Mouse (Mus musculus): ENCODE measurements around the gene Hist1h4m. TPM values are rescaled to one million over a fixed set of nuclear protein-coding genes. Genes with fewer than 3 reads are reported as not detected.

Gene Hist1h4m
- polyA plus RNA-seq (2017; shearing (Covaris generic)) = not detected

GRCm38 (mm10) chr13:21811539-21811938 lies at the start of gene Hist1h4m:
TSS of gene Hist1h4m (plus strand) at chr13:21811746.

GRCm38 (mm10) chr13:21779767-21780731 lies 31.5 kb upstream of the Hist1h4m start, which contains the start of gene Hist1h1b:
TSS of gene Hist1h1b (minus strand) at chr13:21780625.

GRCm38 (mm10) chr13:21783255-21783617 lies 28.3 kb upstream of the Hist1h4m start, which contains the start of gene Hist1h3i:
TSS of gene Hist1h3i (minus strand) at chr13:21783370.

GRCm38 (mm10) chr13:21786899-21787629 lies 24.5 kb upstream of the Hist1h4m start, which contains the start of the genes Hist1h2an and Hist1h2bp:
TSS of gene Hist1h2an (minus strand) at chr13:21787218.
TSS of gene Hist1h2bp (plus strand) at chr13:21787461.

GRCm38 (mm10) chr13:21810073-21810472 lies 1.5 kb upstream of the Hist1h4m start, which contains the start of the genes Hist1h2bq and Hist1h2ao:
TSS of gene Hist1h2bq (minus strand) at chr13:21810197.
TSS of gene Hist1h2ao (plus strand) at chr13:21810465.

GRCm38 (mm10) chr13:21831418-21832394 lies 20.2 kb downstream of the Hist1h4m start, which contains the start of gene Hist1h4n:
TSS of gene Hist1h4n (minus strand) at chr13:21832196.

GRCm38 (mm10) chr13:21833461-21833860 lies 21.9 kb downstream of the Hist1h4m start, which contains the start of the genes Hist1h2ap and Hist1h2br:
TSS of gene Hist1h2ap (minus strand) at chr13:21833507.
TSS of gene Hist1h2br (plus strand) at chr13:21833743.

Other genes starting within 250 kb of the Hist1h4m start
- gene Olfr1364, start 230.0 kb upstream of the Hist1h4m start, polyA plus RNA-seq (2017; shearing (Covaris generic)) = not detected
- not detected for gene Olfr1362, start 197.7 kb upstream of the Hist1h4m start, polyA plus RNA-seq (2017; shearing (Covaris generic))
- not detected for gene Olfr11, start 169.2 kb upstream of the Hist1h4m start, polyA plus RNA-seq (2017; shearing (Covaris generic))
- gene Olfr1361, start 148.4 kb upstream of the Hist1h4m start, polyA plus RNA-seq (2017; shearing (Covaris generic)) = not detected
- gene Olfr1360, start 134.3 kb upstream of the Hist1h4m start, polyA plus RNA-seq (2017; shearing (Covaris generic)) = 0.26 TPM
- gene Olfr1359, start 113.6 kb upstream of the Hist1h4m start, polyA plus RNA-seq (2017; shearing (Covaris generic)) = not detected
- not detected for gene Hist1h2bl, start 95.6 kb upstream of the Hist1h4m start, polyA plus RNA-seq (2017; shearing (Covaris generic))
- gene Hist1h2ai, start 95.3 kb upstream of the Hist1h4m start, polyA plus RNA-seq (2017; shearing (Covaris generic)) = not detected
- gene Hist1h3h, start 94.1 kb upstream of the Hist1h4m start, polyA plus RNA-seq (2017; shearing (Covaris generic)) = 3.6 TPM
- gene Hist1h2bm, start 89.7 kb upstream of the Hist1h4m start, polyA plus RNA-seq (2017; shearing (Covaris generic)) = not detected
- 0.93 TPM for gene Hist1h4j, start 76.7 kb upstream of the Hist1h4m start, polyA plus RNA-seq (2017; shearing (Covaris generic))
- 15.4 TPM for gene Hist1h4k, start 61.2 kb upstream of the Hist1h4m start, polyA plus RNA-seq (2017; shearing (Covaris generic))
- not detected for gene Hist1h2ak, start 57.9 kb upstream of the Hist1h4m start, polyA plus RNA-seq (2017; shearing (Covaris generic))
- not detected for gene Hist1h2bn, start 57.6 kb upstream of the Hist1h4m start, polyA plus RNA-seq (2017; shearing (Covaris generic))
- not detected for gene Hist1h1b, start 31.1 kb upstream of the Hist1h4m start, polyA plus RNA-seq (2017; shearing (Covaris generic))
- gene Hist1h3i, start 28.4 kb upstream of the Hist1h4m start, polyA plus RNA-seq (2017; shearing (Covaris generic)) = not detected
- gene Hist1h2an, start 24.5 kb upstream of the Hist1h4m start, polyA plus RNA-seq (2017; shearing (Covaris generic)) = not detected
- not detected for gene Hist1h2bp, start 24.3 kb upstream of the Hist1h4m start, polyA plus RNA-seq (2017; shearing (Covaris generic))
- gene Hist1h2bq, start 1.5 kb upstream of the Hist1h4m start, polyA plus RNA-seq (2017; shearing (Covaris generic)) = 4.2 TPM
- gene Hist1h2ao, start 1.3 kb upstream of the Hist1h4m start, polyA plus RNA-seq (2017; shearing (Covaris generic)) = not detected
- 20.0 TPM for gene Hist1h4n, start 20.4 kb downstream of the Hist1h4m start, polyA plus RNA-seq (2017; shearing (Covaris generic))
- gene Hist1h2ap, start 21.8 kb downstream of the Hist1h4m start, polyA plus RNA-seq (2017; shearing (Covaris generic)) = 30.1 TPM
- gene Hist1h2br, start 22.0 kb downstream of the Hist1h4m start, polyA plus RNA-seq (2017; shearing (Covaris generic)) = 4.6 TPM
- gene Zfp184, start 133.3 kb downstream of the Hist1h4m start, polyA plus RNA-seq (2017; shearing (Covaris generic)) = 2.4 TPM
- not detected for gene Pom121l2, start 169.4 kb downstream of the Hist1h4m start, polyA plus RNA-seq (2017; shearing (Covaris generic))
- 6.0 TPM for gene Prss16, start 198.0 kb downstream of the Hist1h4m start, polyA plus RNA-seq (2017; shearing (Covaris generic))
- gene Hist1h2ah, start 223.8 kb downstream of the Hist1h4m start, polyA plus RNA-seq (2017; shearing (Covaris generic)) = not detected
- not detected for gene Hist1h2bk, start 224.1 kb downstream of the Hist1h4m start, polyA plus RNA-seq (2017; shearing (Covaris generic))
- 10.9 TPM for gene Hist1h4i, start 229.6 kb downstream of the Hist1h4m start, polyA plus RNA-seq (2017; shearing (Covaris generic))
- not detected for gene Hist1h2ag, start 231.2 kb downstream of the Hist1h4m start, polyA plus RNA-seq (2017; shearing (Covaris generic))
- 1.3 TPM for gene Hist1h2bj, start 231.5 kb downstream of the Hist1h4m start, polyA plus RNA-seq (2017; shearing (Covaris generic))